Mouse (Mus musculus) Patski (cell line): Measurements from ENCODE around the gene Chrnb2. TPM values are rescaled to one million over a fixed set of nuclear protein-coding genes. Genes with fewer than 3 reads are reported as not detected.

Experiments
- ATAC-seq: fragments of 100-300 bp; one replicate; pipeline ENCODE4 v1.8.0; 2021
- CTCF ChIA-PET: fragments of 350-600 bp; sonication (Branson Sonifier 250); formaldehyde crosslinking; loops from one replicate; lab custom pipeline; 2022; ENCODE audit warnings: inconsistent platforms; lab: Charles Lee
- POLR2A ChIA-PET: fragments of 350-600 bp; sonication (Branson Sonifier 250); formaldehyde crosslinking; loops from one replicate; lab custom pipeline; 2022; ENCODE audit warnings: antibody characterized with exemption, inconsistent platforms; lab: Charles Lee
- DNase-seq: peaks from one replicate; pipeline ENCODE4 v3.0.0-alpha.2; 2011; ENCODE audit warnings: low read depth, low spot score
- H3K27me3 ChIP-seq: fragments of 371-371 bp; one replicate; pipeline ENCODE4 v1.5.1; 2021
- CTCF ChIP-seq: fragments of 100-300 bp; IDR thresholded peaks from one replicate; pipeline ENCODE4 v1.5.1; 2021
- in situ Hi-C: fragments of 300-500 bp; cut with MboI; formaldehyde crosslinking; loops from 3 replicates; pipeline ENCODE4 v1.11.1; 2018; ENCODE audit warnings: low pct_unique_long_range_greater_than_20kb, mixed read lengths
- polyA plus RNA-seq: library from polyadenylated mRNA; unstranded; gene quantifications from one replicate; pipeline ENCODE4 v1.2.3, GENCODE M21; 2021

The Chrnb2 gene
- polyA plus RNA-seq, 1 experiment from 2014 or later = 1.5 TPM

DNA sequence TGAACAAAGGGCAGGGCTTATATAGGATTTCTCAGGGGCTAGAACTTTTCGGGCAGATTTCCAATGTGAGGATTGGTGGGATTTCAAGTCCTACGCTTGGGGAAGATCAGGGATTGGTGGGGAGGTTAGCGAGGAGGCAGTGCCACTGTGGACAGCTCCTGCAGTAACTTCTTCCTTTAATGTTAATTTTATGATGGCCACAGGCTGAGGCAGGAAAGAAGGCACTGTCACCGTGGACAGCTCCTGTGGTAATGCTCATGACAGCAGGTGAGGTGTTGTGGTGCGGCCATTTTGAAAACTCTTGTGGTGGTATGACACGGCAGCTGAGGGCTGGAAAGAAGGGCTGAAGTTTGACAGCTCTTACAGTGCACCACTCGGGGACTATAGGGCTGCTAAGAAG is 5.2 kb upstream of the Chrnb2 start:
- no peak for DNase-seq
- POLR2A ChIA-PET = no interaction called here
- in situ Hi-C loops = loop anchor here (5.0 kb wide), 2 partner anchors 37 to 262 kb away; no protein-coding TSS in a partner anchor
- TF ChIP-seq CTCF = no peak
- peaks cover 10% of the 10 kb centered on the region for H3K27me3 ChIP-seq
- CTCF ChIA-PET = interaction anchor here (1.0 to 4.5 kb wide), 5 partner anchors 13 to 257 kb away, joined by 3 to 57 read pairs (median 5); no protein-coding TSS in a partner anchor
- ATAC-seq = no peak

DNA sequence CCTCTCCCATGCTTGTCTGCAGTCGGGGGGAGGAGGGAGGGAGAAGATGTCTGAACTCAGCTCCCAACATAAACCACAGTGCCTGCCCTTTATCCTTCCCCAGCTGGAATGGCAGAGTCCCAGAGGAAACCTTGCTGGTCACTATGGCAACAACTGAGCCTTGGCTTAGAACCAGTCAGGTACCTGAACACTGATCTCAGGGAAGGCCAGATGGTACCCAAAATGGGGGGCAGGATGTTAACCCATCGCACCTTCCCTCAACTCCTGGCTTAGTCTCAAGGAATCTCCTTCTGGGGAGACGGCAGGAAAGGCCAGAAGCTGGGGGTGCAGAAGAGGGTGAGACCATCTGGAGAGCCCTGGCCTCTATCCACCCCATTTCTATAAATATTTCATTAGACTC is 4.6 kb downstream of the Chrnb2 start:
- peaks cover 27% of the 10 kb centered on the region for H3K27me3 ChIP-seq
- DNase-seq = no peak
- no peak for TF ChIP-seq CTCF
- in situ Hi-C loops = no loop called here
- ChIA-PET CTCF (no interaction called here), POLR2A (no interaction called here)
- no peak for ATAC-seq

DNA sequence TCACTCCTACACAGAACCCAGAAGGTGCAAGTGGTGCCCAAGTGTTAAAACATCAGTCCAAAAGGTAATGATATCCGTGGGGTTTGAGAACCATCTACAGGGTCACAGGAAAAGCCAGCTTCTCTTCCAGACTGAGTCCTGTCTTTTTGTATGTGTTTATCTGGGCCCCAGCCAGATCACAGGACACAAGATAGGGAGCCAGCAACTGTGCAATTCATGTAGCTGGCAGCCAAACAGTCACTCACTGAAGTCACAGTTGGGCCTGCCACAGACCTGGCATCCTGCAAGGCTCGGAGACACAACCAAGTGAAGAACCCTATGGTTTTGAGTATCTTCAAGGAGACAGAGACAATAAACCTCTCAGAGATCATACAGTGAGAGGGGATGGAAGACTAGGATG is 6.6 kb downstream of the Chrnb2 start:
- POLR2A ChIA-PET = no interaction called here
- TF ChIP-seq CTCF = no peak
- CTCF ChIA-PET = interaction anchor here (1.2 to 3.3 kb wide), 2 partner anchors 15 to 31 kb away, joined by 3 to 13 read pairs; partner anchors contain the start of gene Ube2q1
- in situ Hi-C loops = no loop called here
- ATAC-seq (no peak), DNase-seq (no peak)
- peaks cover 13% of the 10 kb centered on the region for H3K27me3 ChIP-seq

DNA sequence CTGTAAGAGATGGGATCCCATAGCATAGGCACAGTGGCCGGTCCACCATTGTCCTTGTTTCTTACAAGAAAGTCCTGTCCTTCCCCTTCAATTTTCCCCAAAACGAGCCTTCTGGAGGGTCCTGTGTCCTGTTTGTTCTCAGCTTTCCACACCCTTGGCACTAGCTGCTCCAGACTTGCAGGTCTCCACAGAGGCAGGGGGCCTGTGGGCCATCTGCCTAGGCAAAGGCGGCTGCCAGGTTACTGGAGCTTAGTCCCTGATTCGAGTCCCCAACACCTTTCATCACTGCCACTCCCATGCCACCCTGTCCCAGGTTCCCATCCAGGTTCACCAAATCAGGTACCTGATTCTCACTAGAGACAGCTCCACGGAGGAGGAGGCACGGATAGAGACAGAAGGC is 9.1 kb downstream of the Chrnb2 start:
- ATAC-seq = no peak
- peaks cover 6% of the 10 kb centered on the region for H3K27me3 ChIP-seq
- CTCF ChIA-PET = interaction anchor here (0.7 to 1.2 kb wide), 2 partner anchors 9 to 24 kb away, joined by 3 read pairs; no protein-coding TSS in a partner anchor
- in situ Hi-C loops = no loop called here
- TF ChIP-seq CTCF = no peak
- POLR2A ChIA-PET = no interaction called here
- no peak for DNase-seq

DNA sequence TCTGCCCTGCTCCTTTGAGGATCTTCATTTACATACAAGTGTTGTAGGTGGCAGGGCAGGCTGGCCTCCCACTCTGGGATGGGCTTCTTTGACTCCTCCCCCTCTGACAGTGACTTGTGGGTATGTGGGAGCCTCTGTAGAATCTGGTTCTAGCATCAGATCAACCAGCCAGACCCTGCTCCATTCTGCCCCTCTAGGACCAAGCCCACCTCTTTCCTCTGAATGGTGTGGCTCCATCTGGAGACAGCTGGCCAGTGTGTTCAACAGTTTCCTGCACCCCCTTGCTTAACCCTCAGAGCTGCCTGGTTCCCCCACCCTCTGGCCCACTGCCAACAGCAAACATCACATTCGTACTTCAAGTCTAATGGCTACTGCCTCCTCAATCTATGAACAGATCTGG is 12.1 kb downstream of the Chrnb2 start:
- DNase-seq (no peak), ATAC-seq (no peak)
- H3K27me3 ChIP-seq = no peaks in the 10 kb centered on the region
- TF ChIP-seq CTCF = no peak
- CTCF ChIA-PET = interaction anchor here (1.2 to 1.3 kb wide), 2 partner anchors 18 to 21 kb away, joined by 3 to 4 read pairs; no protein-coding TSS in a partner anchor
- POLR2A ChIA-PET = interaction anchor here (1.3 kb wide), 1 partner anchor 16 kb away, joined by 3 read pairs; no protein-coding TSS in a partner anchor
- in situ Hi-C loops = no loop called here

DNA sequence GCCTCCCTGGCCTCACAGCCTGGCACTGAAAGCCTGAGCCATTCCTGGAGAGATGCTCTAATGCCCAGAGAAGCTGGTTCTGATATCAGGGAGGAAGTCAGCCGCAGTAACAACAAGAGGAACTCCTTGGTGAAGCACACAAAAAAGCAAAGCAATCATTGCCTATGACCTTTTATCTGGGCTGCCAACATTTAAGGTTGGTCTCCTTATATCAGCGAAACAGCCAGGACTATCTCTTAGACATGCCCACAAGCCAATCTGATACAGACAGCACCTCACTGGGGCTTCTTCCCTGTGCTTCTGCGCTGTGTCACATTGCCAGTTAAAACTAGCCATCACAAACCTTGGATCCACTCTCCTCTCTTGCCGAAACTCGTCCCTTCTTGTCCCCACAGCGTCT is 25.9 kb downstream of the Chrnb2 start:
- ChIA-PET POLR2A (interaction anchor here (1.4 kb wide), 1 partner anchor 8 kb away, joined by 3 read pairs; no protein-coding TSS in a partner anchor), CTCF (interaction anchor here (1.1 to 4.2 kb wide), 2 partner anchors 9 to 26 kb away, joined by 4 to 26 read pairs; partner anchors contain the start of gene Chrnb2)
- H3K27me3 ChIP-seq = no peaks in the 10 kb centered on the region
- in situ Hi-C loops = no loop called here
- no peak for TF ChIP-seq CTCF
- ATAC-seq (no peak), DNase-seq (no peak)

DNA sequence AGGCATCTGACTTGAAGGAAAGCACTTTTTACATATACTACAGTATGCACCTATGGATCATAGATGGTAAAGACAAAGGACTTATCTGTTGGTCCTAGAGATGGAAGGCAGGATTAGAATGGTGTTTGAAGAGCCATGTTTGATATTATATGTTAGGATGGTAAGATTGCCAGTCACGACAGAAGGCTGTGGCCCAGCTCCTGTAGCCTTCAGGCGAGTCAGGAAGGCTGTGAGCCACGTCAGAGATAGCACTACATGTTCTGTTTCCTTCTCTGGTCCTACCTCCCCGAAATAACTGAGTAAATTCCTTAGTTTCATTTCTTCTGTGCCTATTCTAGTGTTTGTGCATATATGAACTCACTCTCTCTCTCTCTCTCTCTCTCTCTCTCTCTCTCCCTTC is 32.3 kb downstream of the Chrnb2 start:
- no peak for TF ChIP-seq CTCF
- ATAC-seq (no peak), DNase-seq (no peak)
- CTCF ChIA-PET = interaction anchor here (1.0 to 9.0 kb wide), 4 partner anchors 13 to 126 kb away, joined by 3 to 63 read pairs (median 32); partner anchors contain the start of gene Ube2q1
- no peaks in the 10 kb centered on the region for H3K27me3 ChIP-seq
- POLR2A ChIA-PET = interaction anchor here (0.8 to 1.8 kb wide), 3 partner anchors 11 to 40 kb away, joined by 3 to 10 read pairs (median 4); no protein-coding TSS in a partner anchor
- in situ Hi-C loops = loop anchor here (5.0 kb wide), 1 partner anchor 35 kb away; no protein-coding TSS in a partner anchor

DNA sequence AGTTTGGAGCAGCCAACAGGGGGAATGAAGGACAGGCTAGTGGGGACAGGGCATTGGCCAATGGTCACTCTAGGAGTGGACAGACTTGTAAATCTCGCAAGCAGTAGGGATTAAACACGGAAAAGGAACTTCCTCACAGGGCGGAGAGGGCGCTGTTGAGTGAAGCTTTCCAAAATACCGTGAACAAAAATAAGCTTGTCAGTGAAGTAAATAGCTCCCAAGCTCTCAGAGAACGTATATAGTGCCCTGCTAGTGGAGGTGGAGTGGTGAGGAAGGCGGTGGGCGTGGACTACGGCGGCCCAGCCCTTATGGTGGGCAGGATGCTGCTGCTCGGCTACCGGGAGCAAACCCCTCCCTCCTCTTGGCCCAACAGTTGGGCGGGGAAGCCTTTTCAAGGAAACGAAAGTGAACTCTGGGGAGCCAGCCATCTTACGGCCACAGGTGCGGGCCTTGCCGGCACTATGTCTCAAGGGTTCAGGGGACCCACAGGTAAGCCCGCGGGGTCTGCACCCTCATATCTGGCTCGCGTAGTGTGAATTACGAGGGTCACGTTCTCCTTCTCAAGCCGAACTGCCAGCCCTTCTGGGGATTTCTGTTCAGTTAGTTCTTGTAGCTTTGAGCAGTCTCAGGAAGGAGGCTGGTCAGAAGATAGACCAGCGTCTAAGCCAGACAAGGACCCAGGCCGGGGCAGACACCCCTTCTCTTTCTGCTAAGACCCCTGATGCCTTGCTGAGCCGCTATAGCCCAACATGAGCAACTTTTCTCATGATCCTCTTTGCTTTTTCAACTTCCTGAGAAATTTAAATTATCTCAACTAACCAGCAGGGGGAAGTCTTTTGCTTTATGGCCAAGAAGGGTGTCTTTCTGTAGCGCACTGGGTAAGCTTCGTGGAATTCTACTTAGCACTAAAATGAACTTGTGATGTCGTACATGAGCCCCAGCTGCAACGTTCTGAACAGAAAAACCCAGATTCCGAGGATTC is 33.8 kb downstream of the Chrnb2 start:
- H3K27me3 ChIP-seq = no peaks in the 10 kb centered on the region
- in situ Hi-C loops = loop anchor here (5.0 kb wide), 1 partner anchor 37 kb away; no protein-coding TSS in a partner anchor
- ATAC-seq (peak; percentile 94), DNase-seq (peak; percentile 48)
- CTCF ChIA-PET = interaction anchor here (0.7 to 9.0 kb wide), 13 partner anchors 10 to 127 kb away, joined by 3 to 63 read pairs (median 3); partner anchors contain the start of gene Ube2q1
- POLR2A ChIA-PET = interaction anchor here (1.0 to 1.8 kb wide), 2 partner anchors 9 to 41 kb away, joined by 3 to 10 read pairs; no protein-coding TSS in a partner anchor
- no peak for TF ChIP-seq CTCF

DNA sequence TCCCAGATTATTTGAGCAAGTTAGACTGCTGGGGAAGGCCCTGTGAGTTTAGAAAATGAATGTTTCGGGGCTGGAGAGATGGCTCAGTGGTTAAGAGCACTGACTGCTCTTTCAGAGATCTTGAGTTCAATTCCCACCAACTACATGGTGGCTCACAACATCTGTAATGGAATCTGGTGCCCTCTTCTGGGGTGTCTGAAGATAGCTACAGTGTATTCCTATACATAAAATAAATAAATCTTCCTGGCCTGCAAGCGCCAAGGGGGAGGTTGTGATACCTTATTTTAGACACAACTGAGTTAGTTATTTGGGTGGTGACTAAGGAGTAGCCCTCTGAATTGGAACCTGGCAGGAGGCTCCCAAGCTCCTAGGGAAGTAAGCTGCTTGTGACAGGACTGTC is 35.6 kb downstream of the Chrnb2 start:
- ChIA-PET POLR2A (interaction anchor here (1.0 kb wide), 1 partner anchor 9 kb away, joined by 3 read pairs; no protein-coding TSS in a partner anchor), CTCF (interaction anchor here (1.1 to 9.0 kb wide), 7 partner anchors 10 to 56 kb away, joined by 3 to 63 read pairs (median 12); partner anchors contain the start of genes Adar and Ube2q1)
- H3K27me3 ChIP-seq = no peaks in the 10 kb centered on the region
- peak; percentile 48 for TF ChIP-seq CTCF
- in situ Hi-C loops = no loop called here
- no peak for ATAC-seq
- no peak for DNase-seq

DNA sequence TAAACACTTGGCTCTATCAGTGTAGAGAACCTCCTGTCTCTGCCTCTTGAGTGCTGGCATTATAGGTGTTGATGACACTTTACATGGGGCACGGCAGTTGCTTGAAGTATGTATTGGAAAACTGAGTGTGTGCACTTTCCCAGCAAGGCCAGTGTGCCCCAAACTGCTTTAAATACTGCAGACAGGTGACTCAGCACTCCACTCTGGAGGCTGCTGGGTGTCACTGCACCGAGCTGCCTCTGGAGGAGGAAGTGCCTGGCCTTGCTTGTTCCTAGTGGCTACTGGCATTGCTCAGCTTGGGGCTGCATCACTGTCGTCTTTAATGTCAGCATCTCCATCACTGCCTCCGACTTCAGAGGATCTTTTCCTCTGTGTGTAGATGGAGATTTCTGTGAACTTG is 37.4 kb downstream of the Chrnb2 start:
- no peaks in the 10 kb centered on the region for H3K27me3 ChIP-seq
- in situ Hi-C loops = no loop called here
- peak; percentile 55 for ATAC-seq
- ChIA-PET POLR2A (no interaction called here), CTCF (interaction anchor here (1.1 to 9.0 kb wide), 7 partner anchors 8 to 139 kb away, joined by 3 to 63 read pairs (median 4); partner anchors contain the start of gene Ube2q1)
- peak; percentile 84 for TF ChIP-seq CTCF
- DNase-seq = no peak
